Mouse (Mus musculus) ovary, postnatal 10 days (tissue): ENCODE data around the gene Ube2l3.
"Not testable (repeated sequence)": the region's sequence is repeated elsewhere in the genome, so short reads cannot be mapped to it uniquely, and the experiment has no call there.

ENCODE experiments used
- DNase-seq: peaks from one replicate; pipeline ENCODE4 v3.0.0; 2022; ENCODE audit warnings: low spot score

The Ube2l3 gene

DNA sequence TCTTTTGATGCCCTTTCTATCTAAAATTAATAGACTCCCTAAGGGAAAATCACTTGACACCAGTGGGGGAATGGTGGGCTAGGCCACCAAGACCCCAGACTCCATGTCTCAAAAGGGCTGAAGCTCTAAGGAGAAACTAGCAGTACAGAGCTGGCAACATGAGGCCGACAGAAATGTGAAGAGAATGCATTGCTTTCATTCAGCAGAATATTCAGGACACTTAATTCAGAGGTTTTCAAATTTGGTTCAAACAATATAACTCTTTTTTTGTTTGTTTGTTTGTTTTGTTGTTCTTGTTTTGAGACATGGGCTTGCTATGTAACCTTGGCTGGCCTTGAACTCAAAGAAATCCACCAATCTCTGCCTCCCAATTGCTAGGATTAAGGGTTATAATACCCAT lies at the start of gene Ube2l3:
Gene Ube2l3 (minus strand): TSS at position 101 of the 400 bp plus-strand sequence.
- no peak for DNase-seq

DNA sequence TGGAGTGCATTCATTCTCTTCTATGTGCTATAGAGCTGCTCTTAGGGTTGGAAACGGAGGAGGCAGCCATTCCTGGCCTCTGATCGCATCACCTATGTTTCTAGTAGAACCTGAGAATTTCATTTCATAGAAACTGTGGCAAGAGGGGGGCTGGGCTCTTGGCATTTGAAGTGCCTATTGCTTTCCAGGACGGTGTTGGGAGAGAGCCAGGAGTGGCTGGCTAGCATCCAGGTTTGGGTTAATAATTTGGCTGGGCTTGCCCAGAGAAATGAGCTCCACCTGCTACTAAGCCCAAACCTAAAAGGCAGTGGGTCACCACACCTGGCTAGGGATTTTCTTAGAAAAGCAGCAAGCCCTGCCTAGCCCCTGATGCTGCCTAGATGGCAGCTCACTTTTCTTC lies 49.1 kb upstream of the Ube2l3 start:
- DNase-seq: peak; percentile 84

DNA sequence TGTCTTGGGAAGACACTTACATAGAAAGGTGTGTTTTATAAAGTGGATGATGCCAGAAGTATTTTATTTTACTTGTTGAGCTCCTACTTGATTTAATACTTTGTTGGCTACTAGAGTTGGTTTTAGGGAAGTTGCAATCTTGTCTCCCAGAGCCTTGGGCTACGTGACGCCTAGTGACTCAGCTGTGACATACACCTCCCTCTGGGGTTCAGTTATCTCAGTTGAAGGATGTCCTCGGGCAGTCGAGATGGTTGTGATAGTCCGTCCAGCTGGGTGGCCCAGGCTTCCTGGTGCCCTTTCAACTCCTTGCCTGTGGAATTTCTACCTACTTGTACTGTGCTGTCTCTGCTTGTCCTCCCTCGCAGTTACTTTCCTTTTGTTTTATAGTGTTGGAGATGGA lies 46.7 kb upstream of the Ube2l3 start:
- DNase-seq: no peak

DNA sequence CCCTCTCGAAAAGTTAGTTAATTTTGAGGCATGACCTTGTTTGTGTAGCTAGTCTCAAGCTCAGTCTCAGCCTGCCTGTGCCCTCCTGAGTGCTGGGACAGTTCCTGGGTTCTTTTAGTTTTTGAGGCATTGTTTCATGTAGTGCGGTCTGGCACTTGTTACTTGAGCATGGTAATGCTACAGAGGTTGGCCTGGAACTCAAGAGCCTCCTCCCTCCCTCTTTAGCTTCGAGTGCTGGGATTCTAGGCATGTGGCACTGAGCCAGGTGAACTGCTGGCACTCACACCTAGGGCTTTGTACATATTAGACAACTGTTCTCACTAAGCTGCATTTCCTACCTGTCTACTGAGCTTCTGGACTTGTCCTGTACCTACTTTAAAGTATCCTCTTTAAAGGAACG lies 45.3 kb upstream of the Ube2l3 start:
- DNase-seq: no peak

DNA sequence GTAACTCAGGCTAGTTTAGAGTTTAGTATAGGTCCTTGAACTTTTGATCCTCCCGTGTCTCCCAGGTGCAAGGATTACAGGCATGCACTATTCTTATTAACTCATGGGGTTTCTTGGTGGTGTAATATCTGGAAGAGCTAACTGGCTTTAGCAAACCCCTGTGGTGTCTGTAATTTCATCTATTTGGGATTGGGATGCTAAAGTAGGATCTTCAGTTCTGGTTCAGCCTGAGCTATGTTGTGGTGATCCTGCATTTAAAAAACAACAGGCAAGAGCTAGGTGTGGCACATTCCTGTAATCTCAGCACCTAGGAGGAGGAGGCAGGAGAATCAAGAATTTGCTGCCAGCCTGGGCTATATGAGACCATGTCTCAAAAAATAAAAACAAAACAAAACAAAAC lies 42.5 kb upstream of the Ube2l3 start:
- DNase-seq: no peak

DNA sequence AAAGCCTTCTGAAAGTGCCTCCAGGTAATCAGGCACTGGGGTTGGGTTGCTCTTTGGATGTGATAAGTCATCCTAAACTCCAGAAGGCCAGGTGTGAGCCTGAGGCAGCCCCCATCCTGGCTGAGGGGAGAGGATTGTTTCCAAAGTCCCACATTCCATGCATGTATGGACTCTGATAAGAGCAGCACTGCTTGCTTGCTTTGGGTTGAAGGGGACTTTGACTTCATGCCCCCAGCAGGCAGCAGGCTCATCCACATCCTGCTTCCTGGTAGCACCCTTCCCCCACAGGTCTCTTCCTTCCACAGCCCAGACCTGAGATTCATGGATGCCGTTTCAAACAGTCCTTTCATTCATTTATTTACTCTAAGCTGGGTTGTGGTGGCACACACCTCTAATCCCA lies 41.3 kb upstream of the Ube2l3 start:
- no peak for DNase-seq

DNA sequence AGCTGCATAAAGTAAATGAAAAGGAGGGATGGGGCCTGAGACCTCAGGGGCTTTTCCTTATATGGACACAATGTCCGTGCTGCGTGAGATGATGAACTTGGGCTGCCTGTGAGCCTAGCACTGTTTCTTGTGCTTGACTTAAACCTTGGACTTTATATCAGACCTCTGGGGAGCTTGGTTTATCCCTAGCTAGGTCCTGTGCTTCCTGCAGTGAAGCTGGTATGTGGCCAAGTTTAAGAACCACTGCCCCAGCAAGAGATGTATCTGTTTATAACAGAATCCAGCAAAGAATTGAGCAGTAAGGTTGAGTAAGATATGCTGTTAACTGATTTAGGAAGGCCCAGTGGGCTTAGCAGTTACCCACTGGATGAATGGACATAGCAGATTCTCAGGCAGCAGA lies 37.0 kb upstream of the Ube2l3 start:
- no peak for DNase-seq

DNA sequence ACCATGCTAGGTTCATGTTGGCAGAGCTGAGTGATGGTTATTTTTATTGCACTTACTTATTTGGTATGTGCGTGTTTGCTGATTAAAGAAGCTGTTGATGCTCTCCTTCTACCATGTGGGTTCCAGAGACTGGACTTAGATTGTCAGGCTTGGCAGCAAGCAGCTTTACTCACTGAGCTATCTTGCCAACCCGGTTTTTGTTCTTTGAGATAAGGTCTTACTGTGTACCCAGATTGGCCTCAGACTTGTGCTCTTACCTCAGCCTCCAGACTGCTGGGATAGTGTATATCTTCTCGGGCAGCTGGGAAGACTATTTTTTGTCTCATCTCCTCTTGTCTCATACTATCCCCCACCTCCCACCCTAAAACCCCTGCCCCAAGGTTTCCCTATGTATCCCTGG lies 35.2 kb upstream of the Ube2l3 start:
- DNase-seq: no peak

DNA sequence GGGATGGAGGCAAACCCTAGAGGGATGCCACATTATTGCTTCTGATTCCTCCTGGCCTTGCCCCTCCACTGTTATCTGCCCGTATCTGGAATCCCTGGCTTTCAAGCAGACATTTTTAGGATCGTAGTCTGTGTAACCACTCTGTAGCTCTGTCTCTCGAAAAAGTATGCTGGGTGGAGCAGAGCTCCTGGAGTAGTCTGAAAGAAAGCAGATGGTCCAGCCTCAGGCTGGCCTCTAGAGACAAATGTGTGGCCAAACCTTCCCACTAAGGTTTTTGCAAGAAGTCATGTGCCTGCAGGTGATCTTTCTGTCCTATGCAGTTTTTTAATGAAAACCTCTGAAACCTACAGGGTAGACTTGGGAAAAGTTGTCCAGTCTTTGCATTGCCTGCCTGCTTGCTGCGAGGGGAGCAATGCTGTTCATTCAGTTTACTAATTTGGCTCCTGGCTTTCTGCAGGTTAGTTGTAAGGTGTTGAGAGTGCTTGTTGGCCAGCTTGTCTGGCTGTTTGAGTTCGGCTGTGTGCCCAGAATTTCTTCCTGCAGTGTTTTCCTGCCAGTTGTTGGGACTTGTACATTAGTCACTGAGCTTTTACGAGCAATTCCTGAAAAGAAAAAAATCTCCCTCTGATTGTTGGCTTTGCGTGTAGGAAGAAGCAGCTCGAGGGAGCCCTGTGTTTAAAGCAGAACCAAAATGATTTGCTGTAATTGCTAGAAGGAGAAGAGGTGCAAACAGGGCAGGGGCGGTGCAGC lies 32.6 kb upstream of the Ube2l3 start:
- DNase-seq: no peak

DNA sequence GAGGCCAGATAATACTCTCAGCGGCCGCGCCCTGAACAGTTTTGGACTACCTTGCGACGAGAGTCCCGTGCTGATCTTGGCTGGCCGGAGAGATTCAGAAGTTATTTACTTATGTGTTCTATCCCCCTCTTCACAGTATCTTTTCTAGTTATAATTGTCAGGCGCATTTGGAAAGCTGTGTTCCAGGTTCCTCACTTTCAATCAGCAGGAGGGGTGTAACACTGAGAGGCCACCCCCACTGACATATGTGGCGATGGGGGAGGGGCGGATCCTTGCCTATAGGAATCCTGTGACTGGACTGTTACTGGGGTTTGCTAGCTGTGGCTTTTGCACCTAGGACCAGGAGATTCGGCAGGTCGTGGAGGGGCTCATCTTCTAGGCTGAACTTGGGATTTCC lies 32.0 kb upstream of the Ube2l3 start:
- DNase-seq: no peak

DNA sequence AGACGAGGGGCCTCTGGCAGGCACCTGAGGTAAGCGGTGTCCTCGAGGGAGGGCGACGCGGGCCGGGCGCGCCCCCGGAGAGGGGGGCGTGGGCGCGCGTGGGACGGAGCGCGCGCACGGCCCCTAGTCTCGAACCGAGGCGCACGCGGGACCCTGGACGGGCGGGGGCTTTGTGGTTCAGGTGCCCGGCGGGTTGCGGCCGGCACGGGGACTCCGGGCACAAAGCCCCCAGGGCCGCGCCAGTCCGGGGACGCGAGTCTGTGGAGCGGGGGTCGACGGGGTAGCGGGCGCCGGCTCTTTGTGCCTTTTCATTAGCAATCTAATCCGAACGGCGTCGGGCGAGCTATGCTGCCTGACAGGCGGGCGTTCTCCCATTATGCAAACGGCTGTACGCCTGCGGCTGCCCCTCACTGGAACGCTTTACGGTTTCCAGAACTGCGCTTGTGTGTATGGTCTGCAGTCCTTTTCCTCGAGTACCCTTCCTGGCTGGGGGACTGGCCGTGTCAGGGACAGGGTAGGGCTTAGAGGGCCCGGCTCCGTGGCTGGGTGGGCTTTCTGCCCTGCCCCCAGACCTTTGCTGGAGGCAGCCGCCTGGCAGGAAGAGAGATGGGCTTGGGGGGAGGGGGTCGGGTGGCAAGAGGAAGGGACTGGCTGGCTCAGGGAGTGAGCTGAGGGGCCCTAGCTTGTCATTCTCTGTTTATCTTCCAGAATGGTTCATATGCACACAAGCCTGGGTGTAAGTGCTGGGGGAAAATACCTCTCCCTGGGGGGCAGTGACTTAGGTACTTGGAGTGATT lies 31.5 kb upstream of the Ube2l3 start:
- peak; percentile 38 for DNase-seq

DNA sequence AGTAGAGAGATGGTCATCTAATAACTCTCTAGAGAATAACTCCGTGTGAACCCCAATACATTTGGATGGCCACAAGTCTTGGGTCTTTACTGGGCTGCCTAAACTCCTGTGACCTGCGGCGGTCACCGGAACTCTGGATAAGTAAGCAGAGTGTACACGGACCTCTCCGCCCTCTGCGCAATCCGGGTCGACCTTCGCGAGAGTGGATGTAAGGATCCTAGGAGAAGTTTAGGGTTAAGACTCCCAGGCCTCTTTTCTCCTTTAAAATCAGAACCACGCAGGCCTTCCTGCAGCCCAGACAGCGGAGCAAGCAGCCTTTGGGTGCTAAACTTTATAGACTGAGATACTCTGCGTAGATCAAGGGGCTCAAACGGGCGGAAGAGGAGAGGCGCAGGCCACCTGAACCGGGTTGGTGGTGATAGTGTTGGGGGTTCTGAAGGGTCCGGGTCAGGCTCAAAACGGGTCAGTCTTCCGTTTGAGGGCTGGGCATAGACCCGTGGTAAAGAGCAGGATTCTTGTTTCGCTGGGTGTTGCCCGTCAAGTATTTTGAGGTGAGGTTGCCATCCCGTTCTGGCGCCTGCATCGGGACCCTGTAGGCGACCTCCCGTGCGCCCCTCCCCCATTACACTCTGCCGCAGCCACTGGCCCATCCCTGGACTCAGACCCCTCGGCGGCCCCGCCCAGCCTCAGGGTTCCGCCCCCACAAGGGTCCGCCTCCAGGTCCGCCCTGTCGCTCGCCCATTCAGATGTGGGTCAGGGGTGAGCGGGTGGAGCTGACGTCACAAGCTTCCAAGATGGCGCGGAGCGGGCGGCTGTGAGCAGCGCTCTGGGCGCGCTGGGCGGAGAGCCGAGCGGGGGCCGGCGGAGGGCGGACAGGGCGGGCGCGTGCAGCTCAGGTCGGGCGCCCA lies 30.6 kb upstream of the Ube2l3 start, which contains the start of gene Hic2:
Gene Hic2 (plus strand): TSS at position 779 of the 908 bp plus-strand sequence.
- peak; percentile 84 for DNase-seq

DNA sequence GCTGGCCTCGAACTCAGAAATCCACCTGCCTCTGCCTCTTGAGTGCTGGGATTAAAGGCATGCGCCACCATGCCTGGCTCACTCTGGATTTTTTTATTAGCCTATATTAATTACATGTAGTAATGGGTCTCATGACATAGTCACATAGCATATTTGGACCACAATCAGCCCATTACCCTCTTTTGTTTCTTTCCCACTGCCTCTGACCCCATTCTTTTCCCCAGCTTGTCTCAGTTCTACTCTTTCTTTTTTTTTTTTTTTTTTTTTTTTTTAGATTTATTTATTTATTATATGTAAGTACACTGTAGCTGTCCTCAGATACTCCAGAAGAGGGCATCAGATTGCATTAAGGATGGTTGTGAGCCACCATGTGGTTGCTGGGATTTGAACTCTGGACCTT lies 29.1 kb upstream of the Ube2l3 start:
- not testable (repeated sequence) for DNase-seq

DNA sequence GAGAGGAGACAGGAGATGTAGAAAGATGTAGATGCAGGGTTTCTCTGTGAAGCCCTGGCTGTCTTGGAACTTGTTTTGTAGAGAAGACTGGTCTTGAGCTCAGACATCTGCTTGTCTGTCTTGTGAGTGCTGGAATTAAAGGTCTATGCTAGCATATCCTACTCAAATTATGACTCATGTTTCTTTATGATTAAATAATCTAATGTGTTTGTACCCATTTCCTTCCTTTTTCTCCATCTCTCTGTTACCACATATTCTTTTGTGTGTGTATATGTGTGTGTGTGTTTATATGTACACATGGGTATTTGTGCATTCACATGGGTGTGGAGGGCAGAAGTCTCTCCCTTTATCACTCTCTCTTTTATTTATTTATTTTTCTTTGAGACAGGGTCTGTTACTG lies 24.0 kb upstream of the Ube2l3 start:
- DNase-seq: no peak

DNA sequence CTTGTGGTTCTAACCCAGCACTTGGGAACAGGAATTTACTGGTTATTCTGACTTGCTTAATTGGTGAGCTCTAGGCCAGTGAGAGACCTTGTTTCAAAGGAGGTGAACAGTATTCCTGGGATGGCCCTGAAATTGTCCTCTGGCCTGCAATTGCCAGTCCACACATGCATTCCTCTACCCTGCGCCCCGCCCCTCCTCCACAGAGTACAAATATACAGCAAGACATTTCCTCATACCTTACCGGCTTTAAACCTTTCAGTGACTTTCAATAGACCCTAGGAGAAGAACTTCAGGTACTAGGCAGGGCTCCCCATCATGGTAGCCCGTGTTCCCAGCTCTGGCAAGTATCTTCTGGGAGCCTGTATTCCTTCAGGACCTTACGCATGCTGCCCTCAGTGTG lies 23.1 kb upstream of the Ube2l3 start:
- no peak for DNase-seq

DNA sequence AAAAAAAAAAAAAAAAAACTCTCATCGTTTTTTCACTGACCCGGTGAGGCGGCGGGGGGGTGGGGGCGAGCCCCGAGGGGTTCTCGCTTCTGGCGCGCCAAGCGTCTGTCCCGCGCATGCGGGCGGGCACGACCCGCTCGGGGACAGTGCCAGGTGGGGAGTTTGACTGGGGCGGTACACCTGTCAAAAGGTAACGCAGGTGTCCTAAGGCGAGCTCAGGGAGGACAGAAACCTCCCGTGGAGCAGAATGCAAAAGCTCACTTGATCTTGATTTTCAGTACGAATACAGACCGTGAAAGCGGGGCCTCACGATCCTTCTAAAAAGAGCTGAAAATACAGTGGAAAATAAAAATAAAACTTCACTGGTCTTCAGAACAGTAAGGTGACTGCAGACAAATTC lies 19.7 kb upstream of the Ube2l3 start:
- DNase-seq: peak; percentile 100

DNA sequence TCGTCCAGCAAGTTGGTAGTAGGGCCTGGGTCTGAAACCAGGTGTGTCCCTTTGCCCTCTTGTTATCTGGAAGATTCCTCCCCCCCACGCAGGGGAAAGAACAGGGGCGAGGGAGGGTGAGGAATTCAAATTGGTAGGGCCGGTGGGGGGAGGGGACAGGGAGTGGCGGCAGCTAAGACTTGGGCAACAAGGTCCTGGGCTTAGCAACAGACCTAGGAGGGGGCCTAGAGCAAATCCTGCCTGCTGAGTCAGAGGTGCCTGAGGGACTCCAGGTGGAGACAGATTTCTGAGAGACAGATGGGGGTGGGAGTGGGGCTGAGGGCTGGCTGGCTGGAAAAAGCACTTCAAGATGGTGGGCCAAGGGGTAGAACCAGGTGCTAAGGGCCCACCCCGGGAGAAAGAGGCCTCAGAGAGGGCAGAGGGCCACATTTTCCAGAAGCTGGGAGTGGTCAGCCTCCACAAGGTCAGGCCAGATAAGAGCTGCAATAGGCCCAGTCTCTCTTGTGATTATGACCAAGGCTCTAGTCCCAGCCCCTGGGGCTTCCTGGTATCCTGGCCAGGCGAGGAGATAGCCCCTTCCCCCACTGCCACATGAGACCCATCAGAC lies 17.8 kb upstream of the Ube2l3 start:
- no peak for DNase-seq

DNA sequence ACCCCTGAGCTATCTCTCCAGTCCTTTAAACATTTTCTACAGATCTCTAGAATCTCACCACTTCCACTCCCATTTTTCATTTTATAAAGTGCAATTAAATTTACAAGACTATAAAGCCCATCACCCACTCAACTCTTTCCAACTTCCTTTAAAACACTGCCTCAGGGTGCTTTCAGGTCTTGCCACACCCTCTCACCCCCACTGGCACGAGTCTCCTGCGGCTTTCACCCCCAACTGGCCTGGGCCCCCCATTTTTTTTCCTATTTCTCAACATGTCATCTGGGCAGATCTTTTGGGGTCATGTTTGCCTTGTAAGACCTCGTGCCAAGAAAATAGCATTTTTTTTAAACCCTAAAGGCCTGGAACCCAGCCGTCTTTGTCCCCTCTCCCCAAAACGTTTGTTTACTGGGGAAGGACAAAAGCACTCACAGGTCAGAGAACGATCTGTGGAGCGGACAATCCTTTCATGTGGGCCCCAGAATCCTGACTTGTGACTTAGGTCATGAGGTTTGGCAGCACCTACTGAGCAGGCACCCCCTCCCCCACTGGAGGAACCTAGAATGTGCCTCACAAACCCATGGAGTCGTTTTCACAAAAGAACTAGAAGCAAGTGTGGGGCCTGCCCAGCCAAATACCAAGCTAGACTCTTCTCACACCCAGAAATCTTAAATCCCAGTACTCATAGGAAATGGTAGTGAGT lies 14.6 kb upstream of the Ube2l3 start:
- DNase-seq: no peak

DNA sequence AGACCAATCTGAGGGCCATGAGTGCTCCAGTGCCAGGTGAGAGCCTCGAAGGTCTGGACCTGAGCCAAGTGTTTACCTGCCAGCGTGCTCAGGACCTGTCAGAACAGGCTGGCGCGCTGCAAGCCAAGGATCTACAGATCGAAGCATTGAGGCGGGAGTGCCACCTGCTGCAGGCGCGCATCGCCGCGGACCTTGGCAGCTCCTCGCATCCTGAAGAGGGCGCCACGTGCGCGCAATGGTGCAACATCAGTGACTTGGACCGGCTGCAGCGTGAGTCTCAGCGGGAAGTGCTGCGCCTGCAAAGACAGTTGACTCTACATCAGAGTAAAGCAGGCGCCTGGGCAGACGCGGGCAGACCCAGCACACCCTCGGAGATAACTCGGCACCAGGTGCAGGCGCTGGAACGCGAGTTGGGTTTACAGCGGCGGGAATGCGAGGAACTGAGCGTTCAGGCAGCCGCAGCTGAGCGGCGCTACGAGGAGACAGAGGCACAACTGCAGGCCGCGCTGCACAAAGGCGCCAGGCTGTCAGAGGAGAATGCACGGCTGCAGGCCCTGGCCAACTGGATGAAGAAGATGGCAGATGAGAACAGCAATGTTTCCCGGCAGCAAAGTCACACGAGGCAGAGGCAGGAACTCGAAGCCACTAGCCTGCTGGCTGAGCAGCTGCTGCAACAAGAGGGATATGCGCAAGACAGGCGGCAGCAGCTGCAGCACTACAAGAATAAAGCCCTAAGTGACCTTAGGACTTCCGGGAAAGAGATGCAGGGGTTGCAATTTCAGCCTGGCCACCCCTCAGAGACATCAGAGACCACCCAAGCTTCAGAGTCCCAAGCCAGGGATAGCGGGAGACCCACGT lies 7.8 kb upstream of the Ube2l3 start:
- peak; percentile 73 for DNase-seq

DNA sequence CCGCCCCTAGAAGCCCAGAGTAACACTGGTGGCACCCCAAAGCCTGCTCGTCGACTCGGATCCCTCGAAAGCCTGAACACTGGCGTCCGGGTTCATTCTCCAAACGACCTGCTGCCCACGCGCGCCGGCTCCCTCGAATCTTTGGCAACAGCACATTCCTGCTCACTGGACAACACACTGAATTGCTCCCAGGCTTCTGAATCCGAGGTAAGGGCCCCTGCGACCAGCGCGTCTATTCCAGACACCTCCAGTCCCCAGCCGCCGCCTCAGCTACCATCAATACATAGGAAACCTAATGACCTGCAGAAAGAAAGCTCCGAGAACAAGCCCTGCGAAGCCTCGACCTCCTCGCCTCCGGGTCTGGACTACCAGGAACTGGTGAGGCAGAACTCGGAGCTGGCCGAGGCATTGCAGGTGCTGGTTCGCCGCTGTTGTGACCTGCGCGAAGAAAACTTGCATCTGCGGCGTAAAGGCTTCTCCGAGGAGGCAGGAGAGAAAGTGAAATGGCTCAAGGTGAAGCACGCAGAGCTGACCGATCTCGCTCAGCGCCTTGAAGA lies 7.0 kb upstream of the Ube2l3 start:
- no peak for DNase-seq
